Mouse (Mus musculus) ES-E14 (cell line): ENCODE measurements around the gene Aqp1.

Source experiments
- CHD2 ChIP-seq: IDR thresholded peaks from 2 replicates; pipeline ENCODE4 v1.6.1; 2014; ENCODE audit warnings: mild to moderate bottlenecking, low read depth, low read length, inconsistent platforms
- MAFK ChIP-seq: IDR thresholded peaks from 2 replicates; pipeline ENCODE4 v1.6.1; 2014; ENCODE audit warnings: mild to moderate bottlenecking, low read depth, low read length, inconsistent platforms; ENCODE audit not compliant: insufficient read depth
- ZNF384 ChIP-seq: IDR thresholded peaks from 2 replicates; pipeline ENCODE4 v1.6.1; 2012; ENCODE audit warnings: low read depth, low read length, inconsistent platforms

- no peak for TF ChIP-seq CHD2
- TF ChIP-seq MAFK = no peak
- no peak for TF ChIP-seq ZNF384
These were observed 41.2 kb downstream of the Aqp1 start for GRCm38 (mm10) chr6:55377461-55377860.
